Mouse (Mus musculus) liver, postnatal 0 days (tissue): ENCODE data around the gene Ugt1a9. TPM values are rescaled to one million over a fixed set of nuclear protein-coding genes. Genes with fewer than 3 reads are reported as not detected.

ENCODE experiments used
- ATAC-seq: fragments of 200-750 bp; cut with Nextera tagmentation; 2 replicates; pipeline ENCODE4 v1.8.0; 2017; ENCODE audit warnings: mild to moderate bottlenecking, moderate library complexity
- DNase-seq: peaks from one replicate; pipeline ENCODE4 v3.0.0-alpha.2; 2016
- H3K27ac ChIP-seq: fragments of 300-500 bp; sonication (generic); 2 replicates; pipeline ENCODE4 v1.5.1; 2014; ENCODE audit warnings: antibody characterized with exemption, moderate library complexity, mild to moderate bottlenecking, low read depth
- H3K27me3 ChIP-seq: fragments of 300-500 bp; sonication (generic); 2 replicates; pipeline ENCODE4 v1.6.1; 2014; ENCODE audit warnings: low read length, control low read depth, mixed read lengths; ENCODE audit not compliant: insufficient read depth
- H3K36me3 ChIP-seq: fragments of 300-500 bp; sonication (generic); replicated peaks from 2 replicates; pipeline ENCODE4 v1.6.1; 2014; ENCODE audit warnings: mild to moderate bottlenecking, control low read depth, low read length, moderate library complexity, mixed read lengths; ENCODE audit not compliant: insufficient read depth
- H3K4me1 ChIP-seq: fragments of 300-500 bp; sonication (generic); 2 replicates; pipeline ENCODE4 v1.6.1; 2014; ENCODE audit warnings: antibody characterized with exemption, mild to moderate bottlenecking, control low read depth; ENCODE audit not compliant: insufficient read depth
- H3K4me2 ChIP-seq: fragments of 300-500 bp; sonication (generic); 2 replicates; pipeline ENCODE4 v1.6.1; 2014; ENCODE audit warnings: low read depth, mild to moderate bottlenecking, low read length, moderate library complexity, mixed read lengths
- H3K4me3 ChIP-seq: fragments of 300-500 bp; sonication (generic); 2 replicates; pipeline ENCODE4 v1.5.1; 2014; ENCODE audit warnings: low read depth, low read length
- H3K9ac ChIP-seq: fragments of 300-500 bp; sonication (generic); replicated peaks from 2 replicates; pipeline ENCODE4 v1.6.1; 2014; ENCODE audit warnings: mild to moderate bottlenecking, moderate library complexity
- H3K9me3 ChIP-seq: fragments of 300-500 bp; sonication (generic); 2 replicates; pipeline ENCODE4 v1.6.1; 2016; ENCODE audit warnings: mild to moderate bottlenecking, control low read depth, low read length, mixed read lengths
- CTCF ChIP-seq: sonication (generic); IDR thresholded peaks from 2 replicates; pipeline ENCODE4 v1.5.1; 2016; ENCODE audit warnings: antibody characterized with exemption, low read depth
- EP300 ChIP-seq: IDR thresholded peaks from 2 replicates; pipeline ENCODE4 v1.6.1; 2016; ENCODE audit warnings: antibody characterized with exemption, low read depth, mild to moderate bottlenecking
- WGBS: fragments of 180-500 bp; shearing (Covaris S2); extraction: QIAGEN DNeasy Blood & Tissue Kit; methylation state at CpG from one replicate; pipeline ENCODE4 v1.1.7; 2014; ENCODE audit not compliant: insufficient replicate concordance; 5-methylcytosine and 5-hydroxymethylcytosine counted together
- polyA plus RNA-seq: library from polyadenylated mRNA; unstranded; fragments of >200 nt; fragmentation: Nextera tagmentation; extraction: Ambion mirVana; gene quantifications from 2 replicates; pipeline ENCODE4 v1.2.1, GENCODE M21; 2015

Gene Ugt1a9
- polyA plus RNA-seq, 1 experiment from 2014 or later: 0.54 TPM

- H3K9me3 ChIP-seq: 0 out of 2 replicates have a peak, but pooled peaks cover 2% of the 10 kb centered on the region
- no peak overlapping the region for H3K27ac ChIP-seq
- ATAC-seq (no peak), DNase-seq (no peak)
- TF ChIP-seq EP300: no peak
- no peak for TF ChIP-seq CTCF
- peaks cover 59% of the 10 kb centered on the region for H3K4me1 ChIP-seq
- no peak overlapping the region for H3K9ac ChIP-seq
- no peak overlapping the region for H3K4me2 ChIP-seq
- WGBS: 71% methylated on average over 10 of the region's 10 CpGs
- H3K27me3 ChIP-seq: no peaks in the 10 kb centered on the region
- no peak overlapping the region for H3K4me3 ChIP-seq
- peaks cover 10% of the 10 kb centered on the region for H3K36me3 ChIP-seq
Observed at GRCm38 (mm10) chr1:88256886-88257663, 186.5 kb downstream of the Ugt1a9 start.

- H3K27ac ChIP-seq: no peak overlapping the region
- no peak for TF ChIP-seq CTCF
- TF ChIP-seq EP300: no peak
- H3K4me3 ChIP-seq: no peak overlapping the region
- no peaks in the 10 kb centered on the region for H3K27me3 ChIP-seq
- no peaks in the 10 kb centered on the region for H3K9me3 ChIP-seq
- H3K4me2 ChIP-seq: no peak overlapping the region
- peaks cover 16% of the 10 kb centered on the region for H3K36me3 ChIP-seq
- no peak for ATAC-seq
- 75% methylated on average over 6 of the region's 6 CpGs for WGBS
- no peak for DNase-seq
- H3K9ac ChIP-seq: no peak overlapping the region
- peaks cover 65% of the 10 kb centered on the region for H3K4me1 ChIP-seq
Observed at GRCm38 (mm10) chr1:88257681-88258080, 187.1 kb downstream of the Ugt1a9 start.

- peaks cover 60% of the 10 kb centered on the region for H3K4me1 ChIP-seq
- peaks cover 23% of the 10 kb centered on the region for H3K36me3 ChIP-seq
- no peak for TF ChIP-seq EP300
- TF ChIP-seq CTCF: no peak
- no peaks in the 10 kb centered on the region for H3K27me3 ChIP-seq
- DNase-seq (no peak), ATAC-seq (no peak)
- H3K9ac ChIP-seq: no peak overlapping the region
- H3K4me2 ChIP-seq: no peak overlapping the region
- H3K4me3 ChIP-seq: no peak overlapping the region
- whole genome bisulfite sequencing: 60% methylated on average over 6 of the region's 6 CpGs
- H3K9me3 ChIP-seq: no peaks in the 10 kb centered on the region
- H3K27ac ChIP-seq: no peak overlapping the region
Observed at GRCm38 (mm10) chr1:88258361-88258760, 187.8 kb downstream of the Ugt1a9 start.

GRCm38 (mm10) chr1:88258881-88259642 is 188.5 kb downstream of the Ugt1a9 start:
- Histone ChIP-seq H3K4me2 (no peak overlapping the region), H3K27me3 (no peaks in the 10 kb centered on the region), H3K36me3 (peaks cover 30% of the 10 kb centered on the region), H3K9me3 (no peaks in the 10 kb centered on the region), H3K27ac (peak overlapping the region; percentile 53), H3K9ac (0 out of 2 replicates have a peak overlapping the region, but pooled peaks have one; percentile 1), H3K4me1 (peaks cover 54% of the 10 kb centered on the region), H3K4me3 (no peak overlapping the region)
- DNase-seq: no peak
- WGBS: 60% methylated on average over 8 of the region's 8 CpGs
- TF ChIP-seq EP300: no peak
- no peak for TF ChIP-seq CTCF
- ATAC-seq: no peak

- Histone ChIP-seq H3K27me3 (no peaks in the 10 kb centered on the region), H3K4me1 (peaks cover 54% of the 10 kb centered on the region), H3K27ac (peak overlapping the region; percentile 53), H3K4me2 (no peak overlapping the region), H3K9me3 (no peaks in the 10 kb centered on the region), H3K36me3 (peaks cover 36% of the 10 kb centered on the region), H3K4me3 (no peak overlapping the region), H3K9ac (0 out of 2 replicates have a peak overlapping the region, but pooled peaks have one; percentile 1)
- DNase-seq (no peak), ATAC-seq (peak; percentile 4)
- TF ChIP-seq EP300 (no peak), CTCF (no peak)
- 70% methylated on average over 4 of the region's 4 CpGs for WGBS
Observed at GRCm38 (mm10) chr1:88259643-88260024, 189.0 kb downstream of the Ugt1a9 start.

GRCm38 (mm10) chr1:88260114-88260513 is 189.5 kb downstream of the Ugt1a9 start:
- Histone ChIP-seq H3K9me3 (no peaks in the 10 kb centered on the region), H3K4me2 (peak overlapping the region; percentile 1; the same call in 1 of the 2 replicates), H3K4me1 (peaks cover 54% of the 10 kb centered on the region), H3K9ac (0 out of 2 replicates have a peak overlapping the region, but pooled peaks have one; percentile 1), H3K36me3 (peaks cover 41% of the 10 kb centered on the region), H3K4me3 (no peak overlapping the region), H3K27me3 (no peaks in the 10 kb centered on the region), H3K27ac (peak overlapping the region; percentile 53)
- ATAC-seq (peak; percentile 83), DNase-seq (peak; percentile 94)
- TF ChIP-seq CTCF (no peak), EP300 (no peak)
- WGBS: 50% methylated on average over 6 of the region's 6 CpGs
